Mouse (Mus musculus) CD4-positive naive resting alpha-beta T cell, adult 57 days (primary cell): ENCODE data around the gene 4930539E08Rik. TPM values are rescaled to one million over a fixed set of nuclear protein-coding genes. Genes with fewer than 3 reads are reported as not detected.

Source experiments
- total RNA-seq: library from RNA; stranded (reverse); gene quantifications from one replicate; pipeline ENCODE4 v1.2.4, GENCODE M21; 2023

The 4930539E08Rik gene
- total RNA-seq, result 0.65 TPM

GRCm38 (mm10) chr17:28915060-28915628, at the start of gene 4930539E08Rik:
Gene 4930539E08Rik, minus strand, starts transcription at chr17:28915324.

GRCm38 (mm10) chr17:28951831-28952799, 37.0 kb upstream of the 4930539E08Rik start, which contains the start of gene Kctd20:
Gene Kctd20, plus strand, starts transcription at chr17:28951950.

GRCm38 (mm10) chr17:28943740-28944139, 28.6 kb upstream of the 4930539E08Rik start, which contains the start of gene Pxt1:
Gene Pxt1, minus strand, starts transcription at chr17:28943840.

GRCm38 (mm10) chr17:28858205-28858604, 56.9 kb downstream of the 4930539E08Rik start, which contains the start of gene Pnpla1:
Gene Pnpla1, plus strand, starts transcription at chr17:28858411.

Other genes with a start within 250 kb of the 4930539E08Rik start
- gene Slc26a8, start 225.1 kb downstream of the 4930539E08Rik start, total RNA-seq, result 3.7 TPM
- 112 TPM for gene Mapk14, start 224.0 kb downstream of the 4930539E08Rik start, total RNA-seq
- gene AC170998.1, start 189.2 kb downstream of the 4930539E08Rik start, total RNA-seq, result 10.8 TPM
- 0.83 TPM for gene Mapk13, start 146.0 kb downstream of the 4930539E08Rik start, total RNA-seq
- gene Brpf3, start 114.2 kb downstream of the 4930539E08Rik start, total RNA-seq, result 51.9 TPM
- gene Pnpla1, start 56.9 kb downstream of the 4930539E08Rik start, total RNA-seq, result not detected
- not detected for gene Pxt1, start 28.5 kb upstream of the 4930539E08Rik start, total RNA-seq
- gene Kctd20, start 36.6 kb upstream of the 4930539E08Rik start, total RNA-seq, result 60.1 TPM
- 537 TPM for gene Stk38, start 92.7 kb upstream of the 4930539E08Rik start, total RNA-seq
- 508 TPM for gene Srsf3, start 117.3 kb upstream of the 4930539E08Rik start, total RNA-seq
- 4.0 TPM for gene Cdkn1a, start 175.7 kb upstream of the 4930539E08Rik start, total RNA-seq
- 0.80 TPM for gene Rab44, start 198.8 kb upstream of the 4930539E08Rik start, total RNA-seq